Mouse (Mus musculus): ENCODE measurements around the gene P4htm.

Gene P4htm

DNA sequence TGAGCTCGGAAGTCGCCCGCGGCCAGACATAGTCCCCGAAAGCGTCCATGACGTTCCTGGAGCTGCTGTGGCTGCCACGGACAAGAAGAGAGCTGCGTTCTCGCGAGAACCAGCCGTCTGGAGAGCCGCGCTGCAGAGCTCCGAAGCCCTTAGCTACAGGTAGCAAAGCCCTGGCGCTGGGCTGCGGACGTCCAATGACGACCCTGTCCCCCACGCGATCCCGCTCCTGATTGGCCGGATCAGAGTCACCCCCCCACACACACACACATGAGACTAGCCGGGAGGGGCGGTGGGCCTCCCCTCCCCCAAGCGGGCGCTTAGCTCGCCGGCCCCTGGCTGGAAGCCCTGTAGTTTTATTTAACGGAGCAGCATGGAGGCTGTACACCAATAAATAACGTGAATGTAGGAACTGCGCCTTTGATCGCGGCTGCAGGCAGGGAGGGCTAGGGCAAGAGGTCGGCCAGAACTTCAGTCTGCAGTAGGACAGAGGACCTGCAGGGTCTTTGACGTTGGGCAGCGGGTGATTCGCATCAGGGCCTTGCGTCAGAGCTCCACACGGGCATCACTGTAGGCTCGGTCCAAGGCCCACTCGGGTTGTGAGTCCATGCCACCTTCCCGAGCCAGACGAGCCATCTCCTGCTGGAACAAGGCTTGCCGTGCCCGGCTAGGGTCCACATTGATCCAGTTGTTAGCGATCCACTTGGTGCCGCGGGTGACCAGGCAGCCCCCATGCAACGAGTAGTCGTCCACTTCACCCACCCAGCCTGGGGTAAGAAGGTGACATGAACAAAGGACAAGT lies 18.7 kb downstream of the P4htm start, which contains the start of gene Wdr6:
TSS of gene Wdr6 (minus strand) at position 195 of the 799 bp plus-strand sequence.
- in situ Hi-C loops (cut with MboI, MseI): loop anchor here (5.0 to 10.0 kb wide), 2 partner anchors 336 to 951 kb away; partner anchors contain the start of gene Tmem89 (in 1 of the 2)

DNA sequence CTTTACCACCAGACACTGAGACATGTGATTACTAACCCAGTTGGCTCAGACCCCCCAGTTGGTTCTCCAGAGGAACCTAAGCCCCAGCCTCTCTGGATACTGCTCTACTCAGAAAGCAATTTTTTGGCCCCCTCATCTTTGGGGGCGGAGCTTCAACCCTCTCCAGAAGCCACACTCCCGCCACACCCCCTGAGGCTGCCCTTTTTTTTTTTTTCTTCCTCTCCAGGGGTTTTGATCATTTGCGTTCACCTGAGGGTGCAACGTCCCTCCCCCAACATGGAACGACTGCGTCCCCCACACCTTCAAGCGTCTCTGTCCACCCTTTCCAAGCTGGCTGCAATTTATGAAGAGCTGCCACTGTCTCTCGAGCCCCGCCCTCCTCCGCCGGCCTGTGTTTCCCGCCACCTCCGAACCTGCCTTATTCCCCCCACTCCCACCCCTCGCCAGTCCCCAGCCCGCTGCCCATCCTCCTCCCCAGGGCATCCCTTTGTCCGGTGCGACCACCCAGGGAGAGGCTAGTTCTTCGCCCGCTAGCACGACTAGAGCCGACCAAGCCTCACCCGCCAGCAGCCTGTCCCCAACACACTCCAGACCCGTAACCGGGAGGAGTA lies 19.4 kb downstream of the P4htm start:
- in situ Hi-C loops (cut with MboI, MseI): loop anchor here (5.0 to 10.0 kb wide), 2 partner anchors 337 to 951 kb away; partner anchors contain the start of gene Tmem89 (in 1 of the 2)

DNA sequence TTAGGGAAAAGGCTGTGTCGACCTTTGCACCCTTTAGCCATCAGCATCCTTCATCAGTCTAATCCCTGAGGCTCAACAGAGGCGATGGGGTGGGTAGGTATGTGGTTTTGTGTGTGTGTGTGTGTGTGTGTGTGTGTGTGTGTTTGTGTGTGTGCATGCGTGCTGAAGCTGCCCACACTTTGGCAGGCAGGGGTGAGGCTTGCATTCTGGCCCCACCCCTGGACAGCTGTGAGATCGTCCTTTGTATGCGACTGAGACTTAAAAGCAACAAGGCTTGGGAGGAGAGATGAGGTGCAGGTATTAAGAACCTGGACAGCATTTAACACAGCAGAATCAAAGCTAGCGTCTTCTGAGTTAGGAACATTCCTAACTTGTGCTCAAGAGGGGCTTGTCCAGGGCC lies 20.4 kb downstream of the P4htm start:
- in situ Hi-C loops (cut with MboI, MseI): loop anchor here (5.0 to 10.0 kb wide), 2 partner anchors 338 to 950 kb away; partner anchors contain the start of gene Tmem89 (in 1 of the 2)

DNA sequence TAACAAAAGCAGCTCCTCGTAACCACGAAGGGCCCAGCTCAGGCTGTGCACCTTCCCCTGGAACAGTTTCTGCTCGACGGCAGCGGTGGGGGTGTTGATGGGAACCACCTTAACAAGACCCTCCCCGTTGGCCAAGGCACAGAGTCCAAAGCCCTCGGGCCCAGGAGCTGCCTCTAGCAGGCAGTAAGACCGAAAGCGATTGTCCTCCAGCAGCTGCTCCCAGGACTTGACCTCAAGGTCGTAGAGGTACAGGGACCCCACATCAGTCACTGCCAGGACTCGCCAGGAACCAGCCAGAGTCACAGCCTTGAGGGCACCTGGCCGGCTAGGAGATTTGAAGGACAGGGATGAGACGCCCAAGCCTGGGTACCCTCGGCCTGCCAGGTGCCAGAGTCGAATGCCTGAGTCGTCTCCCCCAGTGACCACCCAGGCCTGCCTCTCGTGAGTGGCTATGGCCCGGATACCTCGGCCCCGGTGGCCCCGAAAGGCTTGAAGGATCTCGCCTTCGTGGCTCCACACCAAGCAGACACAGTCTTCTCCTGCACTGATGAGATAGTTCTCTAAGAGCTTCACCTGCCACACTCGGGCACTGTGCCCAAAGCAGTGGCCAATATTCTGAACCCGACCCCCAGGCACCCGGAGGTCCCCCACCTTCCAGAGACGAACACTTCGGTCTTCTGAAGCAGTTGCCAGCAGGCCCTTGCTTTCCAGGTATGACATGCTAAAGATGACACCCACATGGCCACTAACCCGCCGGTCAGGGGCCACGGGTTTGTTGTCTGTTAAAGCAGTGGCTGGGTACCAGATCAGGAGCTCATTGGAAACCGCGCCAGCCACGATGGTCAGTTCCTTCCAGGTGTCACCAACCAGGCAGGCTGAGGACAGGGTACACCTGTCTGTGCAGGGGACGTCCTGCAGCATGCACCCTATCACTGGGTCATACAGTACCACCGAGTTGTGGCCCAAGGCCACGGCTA lies 21.9 kb downstream of the P4htm start:
- in situ Hi-C loops (cut with MboI, MseI): loop anchor here (5.0 to 10.0 kb wide), 2 partner anchors 339 to 948 kb away; partner anchors contain the start of gene Tmem89 (in 1 of the 2)

DNA sequence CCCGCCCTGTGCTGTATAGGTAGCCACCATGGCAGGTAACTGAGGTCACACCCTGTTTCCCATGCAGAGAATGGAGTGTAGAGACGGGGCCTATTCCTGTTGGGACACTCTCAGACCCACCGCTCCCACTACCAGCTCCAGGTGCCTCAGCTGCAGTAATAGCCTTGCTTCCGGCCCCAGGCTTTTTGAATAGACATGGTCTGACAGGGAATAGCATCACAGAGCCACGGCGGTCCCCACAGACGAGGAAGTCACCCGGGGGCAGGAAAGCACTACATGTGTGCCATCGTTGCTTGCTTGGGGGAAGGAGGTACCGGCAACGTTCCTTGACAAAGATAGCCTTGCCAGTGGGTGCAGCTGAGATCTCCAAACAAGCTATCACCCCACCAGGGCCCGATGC lies 22.5 kb downstream of the P4htm start:
- in situ Hi-C loops (cut with MboI, MseI): loop anchor here (5.0 to 10.0 kb wide), 2 partner anchors 340 to 948 kb away; partner anchors contain the start of gene Tmem89 (in 1 of the 2)

DNA sequence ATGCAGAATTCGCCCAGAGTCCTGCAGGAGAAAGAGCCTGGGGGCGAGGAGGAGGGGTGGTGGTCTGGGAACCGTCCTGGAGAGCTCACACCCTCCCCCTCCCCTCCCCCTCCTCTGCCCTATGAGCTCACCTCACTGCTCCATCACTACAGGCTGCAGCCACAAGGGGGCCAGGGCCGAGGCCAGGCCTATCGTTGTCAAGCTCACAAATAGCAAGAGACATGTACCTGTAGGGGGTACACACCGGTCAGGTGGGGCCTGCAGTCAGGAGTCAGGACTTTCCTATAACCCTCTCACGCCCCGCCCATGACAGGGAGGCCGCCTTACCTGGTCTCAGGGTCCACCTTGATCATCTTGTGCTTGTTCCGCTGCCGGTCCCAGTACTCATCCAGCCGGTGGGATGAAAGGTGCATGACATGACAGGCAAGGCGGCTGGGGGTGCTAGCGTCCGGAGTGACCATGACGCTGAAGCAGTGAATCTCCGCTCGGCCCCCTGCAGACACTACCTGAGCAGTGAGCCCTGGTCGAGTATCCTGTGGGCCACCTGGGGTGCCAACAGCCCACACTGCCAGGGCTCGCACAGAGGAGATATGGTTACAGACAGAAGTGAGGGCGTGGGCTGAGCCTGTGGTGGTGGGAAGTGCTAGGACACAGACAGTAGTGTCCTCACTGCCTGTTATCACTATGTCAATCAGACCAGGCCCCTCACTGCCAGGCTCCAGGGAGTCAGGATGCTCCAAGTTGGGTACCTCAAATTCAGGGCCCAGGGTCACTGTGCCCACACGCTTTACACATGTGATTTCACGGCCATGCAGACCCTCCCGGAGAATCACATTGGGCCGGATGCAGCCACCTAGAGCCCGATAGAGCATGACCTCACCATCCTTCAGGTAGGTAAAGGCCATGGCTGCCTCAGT lies 23.4 kb downstream of the P4htm start:
- in situ Hi-C loops (cut with MboI, MseI): loop anchor here in 1 of 2 experiments (10.0 kb wide), 1 partner anchor 341 kb away; the partner anchor contains the start of gene Tmem89

DNA sequence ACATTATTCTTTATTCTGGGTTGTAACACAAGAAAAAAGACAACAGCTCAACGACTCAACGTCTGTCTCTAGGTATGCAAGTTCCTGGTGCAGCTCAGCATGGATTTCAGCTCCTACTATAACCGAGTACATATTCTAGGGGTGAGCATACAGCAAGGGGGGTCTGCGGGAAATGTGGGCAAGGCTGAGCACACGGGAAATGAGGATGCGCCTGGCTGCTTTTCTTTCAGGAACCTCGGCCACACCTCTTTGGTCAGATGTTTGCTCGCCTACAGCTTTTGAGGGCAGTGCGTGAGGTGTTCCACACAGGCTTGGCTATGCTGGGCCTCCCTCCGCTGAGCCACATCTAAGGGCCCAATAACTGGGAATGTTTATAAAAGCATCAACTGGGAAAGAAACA lies 25.1 kb downstream of the P4htm start:
- in situ Hi-C loops (cut with MboI, MseI): loop anchor here in 1 of 2 experiments (10.0 kb wide), 1 partner anchor 342 kb away; the partner anchor contains the start of gene Tmem89

DNA sequence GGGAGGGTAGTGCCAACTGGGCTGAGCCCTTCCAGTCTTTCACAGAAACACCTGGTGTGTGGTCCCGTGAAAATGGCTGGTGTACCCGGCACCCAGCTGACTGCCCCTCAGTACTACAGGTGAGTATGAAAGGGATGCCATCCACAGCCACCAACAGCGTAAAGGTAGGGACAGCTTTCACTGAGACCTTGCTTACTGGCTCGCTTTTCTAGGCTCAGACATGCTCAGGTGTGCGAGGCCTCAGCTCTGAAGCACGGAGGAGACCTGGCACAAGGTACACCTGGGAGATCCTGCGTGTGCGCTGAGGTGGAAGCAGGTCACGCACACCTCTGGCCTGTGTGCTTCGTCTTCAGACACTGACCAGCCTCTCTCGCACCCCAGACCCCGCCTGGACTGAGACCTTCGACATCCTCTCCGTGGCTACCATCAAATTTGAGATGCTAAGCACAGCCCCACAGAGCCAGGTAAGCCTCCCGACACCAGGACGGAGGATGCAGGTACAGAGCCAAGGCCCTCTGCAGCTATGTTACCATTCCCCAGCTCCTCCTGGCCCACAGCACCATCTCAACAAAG lies 26.0 kb downstream of the P4htm start:
- in situ Hi-C loops (cut with MboI, MseI): loop anchor here in 1 of 2 experiments (10.0 kb wide), 1 partner anchor 343 kb away; the partner anchor contains the start of gene Tmem89

DNA sequence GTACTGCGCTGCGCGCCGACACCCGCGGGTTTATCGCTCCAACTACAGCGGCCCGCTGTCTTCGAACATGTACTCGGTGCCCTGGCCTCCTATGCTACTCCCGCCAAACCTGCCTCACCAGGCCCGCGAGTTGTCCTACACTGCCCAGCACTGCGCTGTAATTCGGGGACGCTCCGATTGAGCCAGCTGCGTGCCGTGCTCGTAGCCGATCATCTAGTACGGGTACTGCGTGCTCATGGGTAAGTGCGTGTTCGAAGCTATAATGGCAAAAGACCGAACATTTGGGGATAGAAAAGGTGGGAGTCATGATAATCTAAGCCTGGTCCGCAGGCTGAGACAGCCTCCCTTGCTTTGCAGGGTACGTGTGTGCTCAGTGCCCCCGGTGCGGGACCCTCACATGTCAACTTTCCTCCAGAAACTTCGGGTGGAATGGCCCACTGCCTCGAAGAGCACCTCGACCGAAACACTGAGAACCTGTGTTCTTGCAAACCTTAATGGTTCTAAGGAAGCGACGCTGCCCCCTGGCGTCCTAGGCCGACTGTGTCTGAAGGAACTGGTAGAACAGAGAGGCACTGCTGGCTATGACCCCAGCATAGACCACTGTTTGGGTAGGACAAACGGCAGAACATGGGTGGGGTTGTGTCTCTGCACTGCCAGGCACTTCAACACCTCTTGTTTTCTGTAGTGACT lies 27.1 kb downstream of the P4htm start:
- in situ Hi-C loops (cut with MboI, MseI): loop anchor here in 1 of 2 experiments (10.0 kb wide), 1 partner anchor 344 kb away; the partner anchor contains the start of gene Tmem89

DNA sequence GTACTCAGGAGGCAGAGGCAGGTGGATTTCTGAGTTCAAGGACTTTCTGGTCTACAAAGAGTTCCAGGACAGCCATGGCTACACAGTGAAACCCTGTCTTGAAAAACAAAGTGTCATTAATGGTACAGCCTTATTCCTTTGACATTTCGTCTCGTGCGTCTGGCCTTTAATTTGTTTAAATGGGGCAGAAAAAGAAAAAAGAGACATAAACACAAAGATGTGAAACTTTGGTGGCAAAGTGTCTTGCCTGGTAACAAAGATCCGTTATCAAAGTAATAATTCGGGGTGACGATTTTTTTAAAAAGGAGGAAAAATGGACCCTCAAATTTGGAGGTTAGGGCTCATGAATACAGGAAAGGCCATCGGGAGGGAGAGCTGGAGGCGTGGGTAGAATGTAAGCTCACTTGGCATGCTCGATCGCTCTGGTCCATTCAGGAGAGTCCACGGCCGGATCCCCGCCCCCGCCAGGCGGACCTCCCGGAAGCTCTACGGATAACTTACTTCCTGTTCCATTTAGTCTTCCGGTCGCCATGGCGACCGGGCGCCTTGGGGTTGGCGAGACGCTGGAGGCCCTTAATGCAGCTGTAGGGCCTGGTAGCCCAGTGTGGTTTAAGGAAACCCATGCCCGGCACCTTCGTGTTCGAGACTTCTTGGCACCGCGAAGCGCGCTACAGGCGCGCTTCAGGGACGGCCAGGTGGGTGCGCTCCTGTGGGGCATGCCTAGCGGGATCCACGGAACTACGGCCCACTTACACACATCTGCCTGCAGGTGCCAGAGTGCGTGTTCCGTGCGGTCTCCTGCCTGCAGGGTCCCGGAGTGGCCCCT lies 27.9 kb downstream of the P4htm start, which contains the start of gene Dalrd3:
TSS of gene Dalrd3 (plus strand) at position 506 of the 826 bp plus-strand sequence.
- in situ Hi-C loops (cut with MboI, MseI): loop anchor here in 1 of 2 experiments (10.0 kb wide), 2 partner anchors 345 to 485 kb away; partner anchors contain the start of genes Tmem89 and Trex1

DNA sequence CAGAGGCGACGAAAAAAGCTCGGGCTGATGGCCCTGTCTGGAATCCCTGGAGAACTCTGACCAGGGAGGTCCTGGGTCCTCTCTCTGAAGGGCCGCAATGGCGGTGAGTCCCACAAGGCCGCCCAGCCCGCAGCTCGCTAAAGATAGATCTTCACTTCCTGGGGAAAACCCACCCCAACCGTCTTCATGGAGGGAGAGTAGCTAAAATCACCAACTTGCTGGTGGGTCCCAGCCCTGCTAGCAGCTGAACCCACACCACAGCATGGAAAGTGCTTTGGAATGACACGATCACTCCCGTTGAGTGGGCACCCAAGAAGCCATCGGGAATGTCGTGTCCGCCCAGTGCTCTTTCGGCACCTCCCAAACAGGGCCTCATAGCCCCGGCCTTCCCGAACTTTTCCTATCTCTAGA lies 29.0 kb downstream of the P4htm start:
- in situ Hi-C loops (cut with MboI, MseI): loop anchor here in 1 of 2 experiments (10.0 kb wide), 1 partner anchor 486 kb away; the partner anchor contains the start of gene Trex1

DNA sequence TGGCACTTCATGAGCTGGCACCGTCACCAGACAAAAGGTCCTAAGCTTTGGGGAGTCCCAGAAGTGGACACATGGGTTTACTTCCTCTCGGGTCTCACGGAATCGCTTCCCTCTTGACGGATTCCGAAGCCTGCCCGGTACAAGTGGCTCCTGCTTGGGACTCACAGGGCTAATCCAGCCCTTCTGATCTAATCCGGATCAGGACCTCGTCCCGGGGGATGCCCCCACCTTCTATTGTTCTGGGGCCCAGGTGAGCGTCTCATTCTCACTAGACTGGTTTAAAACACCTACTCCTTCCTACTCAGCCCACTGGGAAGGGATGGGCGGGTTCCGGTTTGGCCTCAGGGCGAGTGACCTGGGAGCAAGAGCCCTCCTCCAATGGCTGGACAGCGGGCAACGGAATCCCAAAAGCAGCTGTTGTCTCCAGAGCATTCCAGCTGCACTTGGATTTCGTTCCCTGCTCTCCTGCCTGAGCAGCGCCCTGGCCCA lies 29.5 kb downstream of the P4htm start:
- in situ Hi-C loops (cut with MboI, MseI): loop anchor here in 1 of 2 experiments (10.0 kb wide), 1 partner anchor 487 kb away; the partner anchor contains the start of gene Trex1

DNA sequence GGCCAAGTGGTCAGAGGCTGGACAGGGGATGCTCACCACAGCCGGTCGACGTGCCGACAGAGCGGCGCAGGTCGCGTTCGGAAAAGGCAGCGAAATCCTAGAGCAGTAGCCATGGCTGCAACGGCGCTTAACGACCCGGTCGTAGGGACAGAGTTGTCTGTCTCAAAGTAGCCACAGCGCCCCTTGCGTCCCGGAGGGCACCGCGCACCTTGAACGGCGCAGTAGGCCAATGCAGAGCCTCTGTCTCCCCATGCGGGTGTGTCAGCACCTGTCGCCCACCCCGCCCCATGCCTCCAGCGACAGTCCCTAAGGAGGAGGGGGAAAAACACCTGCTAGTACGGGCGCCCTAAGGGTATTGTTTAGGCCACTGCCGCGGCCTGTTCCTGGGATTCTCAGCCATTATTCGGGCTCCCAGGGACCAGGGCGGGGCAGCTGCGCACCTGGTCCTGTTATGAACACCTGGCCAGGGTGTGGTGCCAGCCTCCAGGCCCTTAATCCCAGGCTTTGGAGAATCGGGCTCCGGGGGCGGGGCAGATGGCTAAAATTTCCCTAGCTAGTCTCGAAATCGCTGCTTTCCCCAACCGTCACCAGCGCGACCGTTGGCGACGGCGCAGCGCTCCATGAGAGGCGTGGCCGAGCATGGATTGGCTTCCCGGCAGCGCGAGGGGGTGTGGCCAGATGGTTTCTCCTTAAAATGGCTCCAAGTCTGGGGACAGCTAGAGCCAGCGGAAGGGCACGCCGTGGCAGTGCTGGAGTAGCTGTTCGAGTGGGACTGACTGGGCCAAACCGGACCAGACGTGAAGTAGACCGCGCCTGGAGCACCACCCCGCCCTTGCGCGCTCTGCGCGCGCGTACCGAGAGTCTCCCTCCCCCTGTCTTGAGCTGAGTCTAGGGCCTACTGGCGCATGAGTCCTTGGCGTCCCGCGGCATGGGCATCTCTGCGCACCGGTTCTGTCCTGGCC lies 30.4 kb downstream of the P4htm start, which contains the start of gene Ndufaf3:
TSS of gene Ndufaf3 (minus strand) at position 620 of the 962 bp plus-strand sequence.
- in situ Hi-C loops (cut with MboI, MseI): loop anchor here in 1 of 2 experiments (10.0 kb wide), 1 partner anchor 488 kb away; the partner anchor contains the start of gene Trex1

DNA sequence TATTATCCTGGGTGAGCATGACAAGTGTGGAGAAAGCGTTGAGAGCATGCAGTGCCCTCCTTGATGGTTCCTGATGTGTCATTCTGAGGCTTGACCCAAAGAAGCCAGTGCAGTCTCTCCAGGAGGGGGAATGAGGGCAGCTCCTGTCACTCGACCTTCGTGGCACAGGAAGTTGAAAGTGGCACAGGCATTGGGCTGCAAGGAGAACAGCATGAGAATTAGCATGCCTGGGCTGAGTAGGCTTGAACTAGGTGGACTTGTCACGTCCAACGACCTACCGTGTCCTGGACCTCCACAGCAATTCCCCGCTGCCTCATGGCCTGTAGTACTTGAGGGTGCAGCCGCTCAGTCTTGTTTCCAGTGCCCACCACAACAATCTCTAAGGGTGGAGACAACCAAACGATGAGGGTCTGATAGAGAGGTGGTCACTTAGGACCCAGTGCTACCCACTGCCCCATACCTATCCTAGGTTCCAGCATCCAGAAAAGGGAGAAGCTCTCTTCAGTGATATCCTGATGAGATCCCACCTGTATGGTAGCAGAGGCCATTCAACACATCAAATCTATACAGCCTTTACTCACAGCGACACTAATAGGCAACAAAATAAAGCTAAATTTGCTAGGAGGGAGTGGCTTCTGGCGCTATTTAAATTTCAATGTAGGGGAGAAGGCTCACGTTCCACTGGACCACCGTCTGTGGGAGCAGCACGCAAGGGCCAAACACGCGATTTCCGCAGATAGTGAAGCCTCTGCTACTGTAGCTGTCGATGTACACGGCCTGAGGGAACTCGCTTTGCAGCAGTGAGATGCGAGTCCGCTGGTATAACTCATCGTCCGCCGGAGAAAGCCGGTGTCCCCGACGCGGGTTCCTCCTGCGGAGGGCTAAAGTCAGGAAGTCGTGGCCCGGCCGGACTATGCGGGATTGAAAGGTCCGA lies 31.3 kb downstream of the P4htm start:
- in situ Hi-C loops (cut with MboI, MseI): loop anchor here in 1 of 2 experiments (10.0 kb wide), 1 partner anchor 489 kb away; the partner anchor contains the start of gene Trex1
